Mouse (Mus musculus): ENCODE measurements at regions not wholly inside any gene's neighbourhood (a gene's known extent, or its start where the extent isn't known, plus 50 kb on each side); places are given as distances from the start of the nearest gene placed in this dataset.

DNA sequence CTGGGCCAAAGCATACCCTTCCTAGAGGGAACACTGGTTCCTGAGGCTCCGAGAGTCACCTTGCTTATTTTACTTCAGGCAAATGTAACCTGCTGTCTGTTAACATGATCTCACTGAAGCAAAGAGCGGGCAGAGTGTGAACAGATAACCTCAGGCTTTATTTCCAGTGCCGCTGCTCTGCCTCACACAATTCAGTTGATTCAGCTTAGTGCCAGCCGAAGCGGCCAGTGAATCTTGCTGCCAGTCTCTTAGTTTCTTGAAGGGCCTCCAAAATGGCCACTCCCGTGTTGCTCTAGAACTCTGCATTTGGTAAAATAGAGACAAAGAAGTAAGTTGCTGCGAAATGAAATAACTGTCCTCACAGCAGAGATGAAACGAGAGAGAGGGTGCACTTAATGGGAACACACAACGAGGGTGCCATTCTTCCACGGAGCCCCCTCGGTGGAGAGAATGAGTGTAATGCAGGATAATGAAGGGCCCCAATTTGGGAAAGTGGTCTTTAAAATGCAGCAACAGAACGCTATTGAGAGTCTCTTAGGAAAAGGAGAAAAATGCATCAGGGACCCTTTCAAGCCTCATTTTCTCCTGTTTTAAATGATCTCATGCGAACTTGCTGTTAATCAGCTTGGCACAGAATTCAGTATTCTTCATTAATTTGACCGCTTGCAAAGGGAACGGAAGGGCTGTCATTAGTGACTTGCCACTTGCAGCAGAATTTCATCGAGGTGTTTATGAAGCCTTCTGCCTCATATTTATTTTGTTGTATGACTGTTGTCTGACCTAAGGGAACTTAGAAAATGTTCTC, 81.2 kb upstream of the Mmadhc start:
- Histone ChIP-seq H3K27ac (replicated peaks) (no peak overlapping the region), H3K4me3 (no peak overlapping the region), H3K27me3 (ENCODE audit: low read depth, poor library complexity, severe bottlenecking) (no peaks in the 10 kb centered on the region), H3K36me3 (no peaks in the 10 kb centered on the region), H3K9me3 (replicated peaks) (no peaks in the 10 kb centered on the region), H3K4me1 (no peaks in the 10 kb centered on the region)
- WGBS = 87% methylated on average over 16 of the region's 16 CpGs
- DNase-seq (ENCODE audit: low spot score) = no peak

DNA sequence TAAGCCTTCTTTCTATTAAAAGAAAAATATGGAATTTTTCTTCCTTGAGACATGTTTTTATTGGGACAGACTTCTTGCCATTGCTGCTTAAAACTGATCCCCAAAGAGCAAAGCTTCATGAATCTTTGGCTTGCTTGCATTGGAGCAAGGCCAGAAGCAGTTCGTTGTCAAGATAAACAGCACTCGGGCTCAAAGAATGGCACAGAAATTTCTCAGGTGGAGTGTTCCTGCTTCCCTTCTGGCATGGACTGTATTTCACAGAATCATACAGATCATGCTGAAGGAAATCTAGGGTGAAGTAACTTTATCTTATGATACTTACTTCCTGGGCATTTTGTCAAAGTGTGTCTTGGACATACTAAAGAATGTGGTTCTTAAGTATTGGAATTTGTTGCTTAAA, 77.0 kb upstream of the Mmadhc start:
- Histone ChIP-seq H3K27me3 (ENCODE audit: low read depth, poor library complexity, severe bottlenecking) (no peaks in the 10 kb centered on the region), H3K36me3 (no peaks in the 10 kb centered on the region), H3K4me3 (no peak overlapping the region), H3K4me1 (no peaks in the 10 kb centered on the region), H3K27ac (replicated peaks) (no peak overlapping the region), H3K9me3 (replicated peaks) (no peaks in the 10 kb centered on the region)
- no peak for DNase-seq (ENCODE audit: low spot score)
- 90% methylated on average over 2 of the region's 2 CpGs for WGBS

DNA sequence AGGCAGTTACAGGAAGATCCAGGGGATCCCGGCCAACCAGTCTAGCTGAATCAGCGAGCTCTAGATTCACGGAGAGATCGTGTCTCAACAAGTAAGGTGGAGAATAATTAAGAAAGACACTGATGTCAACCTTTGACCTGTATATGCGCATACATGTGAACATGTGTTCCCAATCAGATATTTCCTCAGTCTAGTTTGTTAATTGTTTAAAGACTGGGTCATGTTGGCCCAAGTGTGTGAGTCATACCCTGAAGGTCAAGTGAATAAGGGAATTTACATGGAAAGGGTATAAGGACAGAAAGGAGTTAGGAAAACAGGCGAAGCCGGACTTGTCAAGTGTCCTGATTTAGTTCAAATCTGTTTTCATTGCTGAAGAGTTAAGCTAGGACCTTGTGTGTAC, 76.4 kb upstream of the Mmadhc start:
- WGBS = 88% methylated on average over 7 of the region's 7 CpGs
- H3K9me3 ChIP-seq (replicated peaks) = no peaks in the 10 kb centered on the region
- H3K27me3 ChIP-seq (ENCODE audit: low read depth, poor library complexity, severe bottlenecking) = no peaks in the 10 kb centered on the region
- no peak for DNase-seq (ENCODE audit: low spot score)
- H3K27ac ChIP-seq (replicated peaks) = no peak overlapping the region
- no peaks in the 10 kb centered on the region for H3K36me3 ChIP-seq
- no peaks in the 10 kb centered on the region for H3K4me1 ChIP-seq
- no peak overlapping the region for H3K4me3 ChIP-seq

DNA sequence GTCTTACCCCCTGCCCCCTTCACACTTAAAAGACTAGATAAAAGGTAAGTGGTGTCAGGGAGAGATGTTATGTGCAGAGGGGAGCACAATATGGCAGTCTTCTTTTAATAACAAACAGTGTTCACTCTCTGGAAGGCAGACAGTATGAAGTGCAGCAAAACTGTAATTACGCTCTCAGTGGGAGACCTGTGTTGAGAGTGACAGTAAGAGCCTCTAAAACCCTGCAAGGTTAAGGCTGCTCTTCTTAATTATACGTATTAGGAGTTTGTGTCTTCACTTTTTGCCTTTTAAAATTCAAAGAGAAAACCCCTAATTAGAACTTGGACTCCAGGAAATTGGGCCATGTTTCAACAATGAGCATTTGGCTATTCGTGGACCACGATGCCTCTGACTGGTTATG, 72.2 kb upstream of the Mmadhc start:
- 78% methylated on average over 4 of the region's 4 CpGs for WGBS
- H3K4me1 ChIP-seq = peaks cover 10% of the 10 kb centered on the region
- no peak overlapping the region for H3K27ac ChIP-seq (replicated peaks)
- no peak for DNase-seq (ENCODE audit: low spot score)
- H3K4me3 ChIP-seq = no peak overlapping the region
- no peaks in the 10 kb centered on the region for H3K36me3 ChIP-seq
- no peaks in the 10 kb centered on the region for H3K27me3 ChIP-seq (ENCODE audit: low read depth, poor library complexity, severe bottlenecking)
- no peaks in the 10 kb centered on the region for H3K9me3 ChIP-seq (replicated peaks)

DNA sequence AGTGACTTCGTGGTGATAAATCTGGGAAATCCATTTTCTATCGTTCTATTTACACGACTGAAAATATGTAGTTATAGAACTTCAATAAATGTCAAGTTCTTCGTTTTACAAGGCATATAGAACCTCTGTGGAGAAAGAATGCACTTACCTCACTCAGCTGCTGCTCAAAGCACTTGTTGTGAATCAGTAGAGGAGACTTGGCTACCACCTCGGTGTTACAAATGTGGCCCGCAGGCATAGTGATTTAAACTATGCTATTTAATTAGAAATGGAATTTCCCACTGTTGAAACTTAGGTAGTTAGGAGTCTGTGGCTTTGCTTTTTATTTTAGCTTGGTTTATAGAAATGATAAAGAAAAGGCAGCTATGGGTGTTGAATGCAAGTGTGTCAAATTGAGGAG, 71.8 kb upstream of the Mmadhc start:
- Histone ChIP-seq H3K9me3 (replicated peaks) (no peaks in the 10 kb centered on the region), H3K27me3 (ENCODE audit: low read depth, poor library complexity, severe bottlenecking) (no peaks in the 10 kb centered on the region), H3K4me1 (peaks cover 10% of the 10 kb centered on the region), H3K27ac (replicated peaks) (no peak overlapping the region), H3K4me3 (no peak overlapping the region), H3K36me3 (no peaks in the 10 kb centered on the region)
- DNase-seq (ENCODE audit: low spot score) = no peak
- 84% methylated on average over 6 of the region's 6 CpGs for WGBS

DNA sequence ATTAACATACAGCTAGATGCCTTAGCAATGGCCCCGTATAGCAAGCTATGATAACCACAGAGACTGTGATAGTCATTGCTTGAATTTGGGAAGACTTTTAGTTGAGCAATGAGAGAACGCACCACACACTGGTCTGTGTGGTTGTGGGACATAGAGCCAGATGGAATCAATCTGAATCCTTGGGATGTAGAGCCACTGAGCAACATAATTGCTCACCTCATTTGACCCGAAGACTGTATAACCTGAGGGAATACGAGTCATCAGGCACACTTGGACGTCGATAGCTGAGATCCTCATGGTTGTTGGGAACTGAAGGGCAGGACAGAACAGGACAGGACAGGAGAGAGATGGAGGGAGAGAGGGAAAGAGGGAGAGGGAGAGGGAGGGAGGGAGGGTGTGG, 68.6 kb upstream of the Mmadhc start:
- no peaks in the 10 kb centered on the region; the same call in 1 of the 2 replicates for H3K9me3 ChIP-seq (replicated peaks)
- no peaks in the 10 kb centered on the region for H3K36me3 ChIP-seq
- H3K4me1 ChIP-seq = peaks cover 10% of the 10 kb centered on the region
- WGBS = 88% methylated on average over 6 of the region's 6 CpGs
- H3K27me3 ChIP-seq (ENCODE audit: low read depth, poor library complexity, severe bottlenecking) = no peaks in the 10 kb centered on the region
- DNase-seq (ENCODE audit: low spot score) = no peak
- no peak overlapping the region for H3K4me3 ChIP-seq
- no peak overlapping the region for H3K27ac ChIP-seq (replicated peaks)

DNA sequence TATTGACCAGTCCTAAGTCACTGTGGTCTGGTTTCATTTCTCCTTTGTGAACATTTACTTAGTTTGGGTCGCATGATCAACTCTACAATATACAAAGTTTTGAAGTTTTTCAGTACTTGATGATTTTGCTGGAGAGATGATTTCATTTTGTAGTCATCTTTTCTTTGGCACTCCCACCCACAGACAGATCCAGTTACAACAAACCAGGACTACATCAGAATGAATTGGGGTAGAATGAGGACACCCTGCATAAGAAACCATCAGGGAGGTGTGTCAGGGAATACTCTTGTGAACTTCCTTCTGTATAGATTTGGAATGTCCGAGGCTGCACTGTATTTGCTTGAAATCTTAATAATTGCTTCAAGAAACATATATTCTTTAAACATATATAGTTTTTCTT, 59.5 kb upstream of the Mmadhc start:
- H3K4me3 ChIP-seq = no peak overlapping the region
- H3K4me1 ChIP-seq = no peaks in the 10 kb centered on the region
- H3K27ac ChIP-seq (replicated peaks) = no peak overlapping the region
- no peaks in the 10 kb centered on the region for H3K36me3 ChIP-seq
- H3K9me3 ChIP-seq (replicated peaks) = no peaks in the 10 kb centered on the region
- no peak for DNase-seq (ENCODE audit: low spot score)
- WGBS = 81% methylated on average over 2 of the region's 2 CpGs
- no peaks in the 10 kb centered on the region for H3K27me3 ChIP-seq (ENCODE audit: low read depth, poor library complexity, severe bottlenecking)

DNA sequence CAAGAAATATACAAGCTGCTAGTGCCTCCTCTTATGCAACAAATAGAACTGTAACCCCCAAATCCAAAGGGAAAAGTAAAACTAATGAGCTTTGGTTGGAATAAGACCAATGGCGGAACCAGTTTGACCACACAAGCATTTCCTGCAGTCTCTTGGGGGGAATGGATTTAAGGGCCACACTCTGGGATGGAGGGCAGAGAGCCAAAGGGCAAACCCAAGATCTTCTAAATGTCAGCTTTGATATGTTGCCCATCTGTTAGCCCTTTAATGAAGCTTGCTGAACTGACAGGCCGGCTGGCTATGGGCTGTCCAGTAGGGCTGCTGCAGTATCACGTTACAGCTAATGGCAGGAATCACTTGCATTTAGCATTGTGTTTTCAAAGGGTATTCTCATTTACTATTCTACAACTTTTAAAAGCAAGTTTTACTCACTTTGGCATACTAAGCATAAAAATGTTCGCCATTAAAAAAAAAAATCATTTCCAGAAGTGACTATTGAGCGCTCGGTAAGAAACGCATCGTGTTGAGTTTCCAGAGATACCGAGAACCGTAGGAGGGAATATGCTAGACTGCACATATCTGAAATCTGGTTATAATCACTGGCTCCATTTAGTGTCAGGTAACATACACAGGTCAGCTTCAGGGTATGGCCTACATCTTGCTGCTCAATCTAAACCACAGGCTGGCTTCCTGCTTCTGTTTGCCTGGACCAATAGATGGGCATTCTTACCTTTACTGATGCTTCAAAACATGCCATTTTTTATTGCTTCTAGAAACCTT, 51.1 kb upstream of the Mmadhc start:
- 78% methylated on average over 10 of the region's 10 CpGs for WGBS
- Histone ChIP-seq H3K27ac (replicated peaks) (no peak overlapping the region), H3K4me3 (no peak overlapping the region), H3K4me1 (no peaks in the 10 kb centered on the region), H3K27me3 (ENCODE audit: low read depth, poor library complexity, severe bottlenecking) (no peaks in the 10 kb centered on the region), H3K9me3 (replicated peaks) (no peaks in the 10 kb centered on the region), H3K36me3 (no peaks in the 10 kb centered on the region)
- DNase-seq (ENCODE audit: low spot score) = no peak
